Comparison of ENCODE assay signal across 18 mouse cellular contexts in the genomic region with DNA sequence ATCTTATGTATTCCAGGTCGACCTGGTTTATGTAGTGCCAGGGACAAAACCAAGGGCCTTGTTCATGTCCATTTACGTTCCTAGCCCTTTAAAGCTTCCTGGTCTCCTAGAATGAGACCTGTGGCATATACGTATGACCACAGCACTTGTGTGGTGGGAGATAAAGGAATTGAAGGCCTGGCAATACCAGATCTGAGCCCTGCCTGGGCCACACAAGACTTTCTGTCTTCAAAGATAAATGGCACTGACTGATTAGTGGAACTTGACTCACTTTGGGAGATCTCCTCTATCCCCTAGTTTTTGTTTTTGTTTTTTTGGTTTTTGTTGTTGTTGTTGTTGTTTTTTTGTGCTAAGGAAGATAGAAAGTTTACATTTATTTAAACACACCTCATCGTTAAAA.
DNase-seq lines count a peak whose midpoint lies in the region; ATAC-seq lines count a peak whose summit lies in the region.
"Had no signal": no experiment of that assay in that cellular context is flagged by ENCODE, and none has a peak within 500 bp of the region (broad histone marks: within the 10 kb centered on the region; RNA-seq: fewer than 3 reads in every experiment).

No protein-coding gene starts in this region.

- 72% methylated on average over 4 of the region's 4 CpGs for WGBS in heart, embryonic 10.5 days

- H3K27ac ChIP-seq in heart, embryonic 10.5 days = no peak overlapping the region
- H3K27ac ChIP-seq: forebrain, embryonic 10.5 days; hindbrain, embryonic 13.5 days; macrophage had no signal

- H3K4me1 ChIP-seq in heart, embryonic 10.5 days = no peaks in the 10 kb centered on the region
- H3K4me1 ChIP-seq: hindbrain, embryonic 13.5 days had no signal

- peak; percentile 97 for ATAC-seq in megakaryocyte-erythroid progenitor cell, adult 5-6 weeks (replicated peaks; ENCODE audit: low FRiP score, low TSS enrichment, poor library complexity, severe bottlenecking)
- no peak for ATAC-seq in granulocyte monocyte progenitor cell, adult 5-6 weeks (replicated peaks; ENCODE audit: poor library complexity, severe bottlenecking)

- H3K36me3 ChIP-seq in heart, embryonic 10.5 days = no peaks in the 10 kb centered on the region
- H3K36me3 ChIP-seq: forebrain, embryonic 10.5 days; hindbrain, embryonic 13.5 days had no signal

- H3K27me3 ChIP-seq in heart, embryonic 10.5 days (ENCODE audit: insufficient read depth, poor library complexity, severe bottlenecking) = no peaks in the 10 kb centered on the region
- H3K27me3 ChIP-seq: hindbrain, embryonic 13.5 days had no signal

- peak; percentile 79 for DNase-seq in heart, embryonic 10.5 days (ENCODE audit: low spot score)
- no peak for DNase-seq in heart, adult 9 months (ENCODE audit: low spot score in 2 of 2)
- DNase-seq in MEL-GATA-1-ER (ENCODE audit: extremely low read depth, low read depth) (peak; percentile 69), liver (peak; percentile 82)
- DNase-seq in kidney, adult 8-10 months = no peak
- no peak for DNase-seq in adrenal gland, postnatal 36 days
- DNase-seq: cerebellum, postnatal 10 days; gastrocnemius, postnatal 36 days; kidney, adult 18-20 months; kidney, postnatal 36 days; lung, adult 18-20 months; midbrain, embryonic 14.5 days; right cerebral cortex, postnatal 14 days had no signal

- no peak overlapping the region for H3K4me3 ChIP-seq in heart, embryonic 10.5 days
- H3K4me3 ChIP-seq: forebrain, embryonic 10.5 days; hindbrain, embryonic 13.5 days had no signal

- H3K9me3 ChIP-seq in heart, embryonic 10.5 days = no peaks in the 10 kb centered on the region
- H3K9me3 ChIP-seq: forebrain, embryonic 10.5 days; hindbrain, embryonic 13.5 days had no signal

Comparison
In these comparisons a context has a peak if more than half of its experiments do, and no peak if none do; other contexts are left out.
1. DNase-seq: peak in heart, embryonic 10.5 days (single experiment), MEL-GATA-1-ER (single experiment) and liver (single experiment); none in heart, adult 9 months (0 of 2), kidney, adult 8-10 months (0 of 2) and adrenal gland, postnatal 36 days (0 of 2).